Mouse (Mus musculus) activated CD4-positive, CD25-positive, alpha-beta regulatory T cell, adult 4 months (primary cell): ENCODE measurements around the gene Tsnaxip1. TPM values are rescaled to one million over a fixed set of nuclear protein-coding genes. Genes with fewer than 3 reads are reported as not detected.

ENCODE experiments used
- ATAC-seq: one replicate; pipeline ENCODE4 v1.8.0; 2017
- polyA plus RNA-seq, 2 experiments: library from polyadenylated mRNA; unstranded; fragments of 100-300 nt; shearing (Covaris generic); gene quantifications; one replicate each; pipeline ENCODE4 v1.2.1; 2017

Gene Tsnaxip1
- polyA plus RNA-seq, 2 experiments from 2014 or later, result not detected

GRCm38 (mm10) chr8:105866364-105867029 lies 39.0 kb downstream of the Tsnaxip1 start:
- no peak for ATAC-seq

- ATAC-seq, result no peak
Observed at GRCm38 (mm10) chr8:105874301-105874700, 46.8 kb downstream of the Tsnaxip1 start.

GRCm38 (mm10) chr8:105880754-105881520 lies 53.4 kb downstream of the Tsnaxip1 start, which contains the start of gene Edc4:
Gene Edc4 (plus strand): TSS chr8:105880881.
- peak; percentile 90 for ATAC-seq

GRCm38 (mm10) chr8:105889756-105890465 lies 62.4 kb downstream of the Tsnaxip1 start:
- no peak for ATAC-seq

GRCm38 (mm10) chr8:105890870-105891269 lies 63.3 kb downstream of the Tsnaxip1 start:
- no peak for ATAC-seq

- no peak for ATAC-seq
Observed at GRCm38 (mm10) chr8:105892432-105892831, 64.9 kb downstream of the Tsnaxip1 start.

GRCm38 (mm10) chr8:105893339-105893738 lies 65.8 kb downstream of the Tsnaxip1 start, which contains the start of gene Nrn1l:
Gene Nrn1l (plus strand): TSS chr8:105893567.
- no peak for ATAC-seq

Other genes with a start within 250 kb of the Tsnaxip1 start
- 1 to 10 TPM; 6.7 to 7.9 TPM for gene Ripor1, start 222.5 kb upstream of the Tsnaxip1 start, polyA plus RNA-seq
- 10 to 100 TPM; 51.3 to 61.4 TPM for gene Ctcf, start 191.2 kb upstream of the Tsnaxip1 start, polyA plus RNA-seq
- under 1 TPM in 1 of 2 experiments, not detected in 1; 0.87 TPM for gene Agrp, start 190.3 kb upstream of the Tsnaxip1 start, polyA plus RNA-seq
- 1 to 10 TPM; 6.0 to 7.9 TPM for gene Carmil2, start 141.5 kb upstream of the Tsnaxip1 start, polyA plus RNA-seq
- 10 to 100 TPM; 50.0 to 57.3 TPM for gene Acd, start 126.6 kb upstream of the Tsnaxip1 start, polyA plus RNA-seq
- gene Pard6a, start 126.6 kb upstream of the Tsnaxip1 start, polyA plus RNA-seq, result 10 to 100 TPM; 10.8 to 13.8 TPM
- gene 4933405L10Rik, start 120.1 kb upstream of the Tsnaxip1 start, polyA plus RNA-seq, result not detected
- 1 to 10 TPM; 1.4 to 3.8 TPM for gene Enkd1, start 119.5 kb upstream of the Tsnaxip1 start, polyA plus RNA-seq
- gene Gfod2, start 69.1 kb upstream of the Tsnaxip1 start, polyA plus RNA-seq, result 1 to 10 TPM; 1.8 to 4.3 TPM
- gene Ranbp10, start 381 bp upstream of the Tsnaxip1 start, polyA plus RNA-seq, result 1 to 10 TPM; 6.6 to 7.0 TPM
- gene Cenpt, start 25.5 kb downstream of the Tsnaxip1 start, polyA plus RNA-seq, result 10 to 100 TPM; 16.1 to 18.6 TPM
- gene Thap11, start 27.4 kb downstream of the Tsnaxip1 start, polyA plus RNA-seq, result 1 to 10 TPM; 7.0 to 7.4 TPM
- gene Nutf2, start 32.8 kb downstream of the Tsnaxip1 start, polyA plus RNA-seq, result 100 to 1,000 TPM in 1 of 2 experiments, 1 to 10 TPM in 1; 5.1 to 101 TPM
- 10 to 100 TPM; 24.6 to 32.7 TPM for gene Edc4, start 53.1 kb downstream of the Tsnaxip1 start, polyA plus RNA-seq
- gene Nrn1l, start 65.8 kb downstream of the Tsnaxip1 start, polyA plus RNA-seq, result 1 to 10 TPM in 1 of 2 experiments, not detected in 1; 1.3 TPM
- gene Pskh1, start 72.7 kb downstream of the Tsnaxip1 start, polyA plus RNA-seq, result 10 to 100 TPM in 1 of 2 experiments, 1 to 10 TPM in 1; 8.1 to 11.3 TPM
- gene Ctrl, start 106.1 kb downstream of the Tsnaxip1 start, polyA plus RNA-seq, result 1 to 10 TPM; 3.2 to 3.3 TPM
- gene Psmb10, start 110.7 kb downstream of the Tsnaxip1 start, polyA plus RNA-seq, result 100 to 1,000 TPM; 368 to 402 TPM
- under 1 TPM; 0.25 to 0.61 TPM for gene Lcat, start 115.7 kb downstream of the Tsnaxip1 start, polyA plus RNA-seq
- 1 to 10 TPM; 3.8 to 8.1 TPM for gene Slc12a4, start 138.4 kb downstream of the Tsnaxip1 start, polyA plus RNA-seq
- not detected for gene Dpep3, start 151.7 kb downstream of the Tsnaxip1 start, polyA plus RNA-seq
- 10 to 100 TPM; 25.7 to 28.8 TPM for gene Dus2, start 163.6 kb downstream of the Tsnaxip1 start, polyA plus RNA-seq
- gene Dpep2nb, start 178.2 kb downstream of the Tsnaxip1 start, polyA plus RNA-seq, result not detected
- 10 to 100 TPM in 1 of 2 experiments, 1 to 10 TPM in 1; 9.7 to 12.1 TPM for gene Ddx28, start 184.2 kb downstream of the Tsnaxip1 start, polyA plus RNA-seq
- gene Nfatc3, start 231.1 kb downstream of the Tsnaxip1 start, polyA plus RNA-seq, result 10 to 100 TPM; 30.0 to 31.5 TPM